Mouse (Mus musculus): ENCODE results near the gene Osbpl10. TPM values are rescaled to one million over a fixed set of nuclear protein-coding genes. Genes with fewer than 3 reads are reported as not detected.
"Not testable (repeated sequence)": the region's sequence is repeated elsewhere in the genome, so short reads cannot be mapped to it uniquely, and the experiment has no call there.

The Osbpl10 gene
- polyA plus RNA-seq, 1 experiment from 2014 or later, result 2.0 TPM

GRCm38 (mm10) chr9:115272451-115272850, 294.1 kb downstream of the Osbpl10 start:
- WGBS, result 100% methylated on average over 2 of the region's 5 CpGs
- H3K27ac ChIP-seq (replicated peaks; ENCODE audit: low read depth, low read length); H3K9ac ChIP-seq (replicated peaks; ENCODE audit: low read length); DNase-seq; ATAC-seq (ENCODE audit: low FRiP score, low TSS enrichment); H3K9me3 ChIP-seq (ENCODE audit: control insufficient read depth, low read length); H3K27me3 ChIP-seq (ENCODE audit: control insufficient read depth, insufficient read depth, low read length); H3K4me1 ChIP-seq (ENCODE audit: control insufficient read depth, insufficient read depth, low read length); H3K4me3 ChIP-seq (replicated peaks; ENCODE audit: low read depth, low read length); H3K4me2 ChIP-seq (ENCODE audit: low read length): not testable (repeated sequence)
- H3K36me3 ChIP-seq (ENCODE audit: control insufficient read depth, insufficient read depth, low read length), result peaks cover 30% of the 10 kb centered on the region

- Histone ChIP-seq H3K4me3 (replicated peaks; ENCODE audit: low read depth, low read length) (no peak overlapping the region), H3K36me3 (ENCODE audit: control insufficient read depth, insufficient read depth, low read length) (peaks cover 33% of the 10 kb centered on the region), H3K4me2 (ENCODE audit: low read length) (no peak overlapping the region), H3K4me1 (ENCODE audit: control insufficient read depth, insufficient read depth, low read length) (no peaks in the 10 kb centered on the region), H3K9me3 (ENCODE audit: control insufficient read depth, low read length) (no peaks in the 10 kb centered on the region), H3K27me3 (ENCODE audit: control insufficient read depth, insufficient read depth, low read length) (no peaks in the 10 kb centered on the region), H3K27ac (replicated peaks; ENCODE audit: low read depth, low read length) (no peak overlapping the region), H3K9ac (replicated peaks; ENCODE audit: low read length) (no peak overlapping the region)
- DNase-seq, result no peak
- ATAC-seq (ENCODE audit: low FRiP score, low TSS enrichment), result no peak
- WGBS, result 95% methylated on average over 7 of the region's 7 CpGs
These were observed 294.8 kb downstream of the Osbpl10 start for GRCm38 (mm10) chr9:115273095-115273649.

- H3K9ac ChIP-seq (replicated peaks; ENCODE audit: low read length), result no peak overlapping the region
- H3K4me3 ChIP-seq (replicated peaks; ENCODE audit: low read depth, low read length), result no peak overlapping the region
- H3K27ac ChIP-seq (replicated peaks; ENCODE audit: low read depth, low read length), result no peak overlapping the region
- ATAC-seq (ENCODE audit: low FRiP score, low TSS enrichment), result no peak
- 92% methylated on average over 6 of the region's 6 CpGs for WGBS
- no peak overlapping the region for H3K4me2 ChIP-seq (ENCODE audit: low read length)
- no peaks in the 10 kb centered on the region for H3K27me3 ChIP-seq (ENCODE audit: control insufficient read depth, insufficient read depth, low read length)
- DNase-seq, result no peak
- no peaks in the 10 kb centered on the region for H3K4me1 ChIP-seq (ENCODE audit: control insufficient read depth, insufficient read depth, low read length)
- H3K36me3 ChIP-seq (ENCODE audit: control insufficient read depth, insufficient read depth, low read length), result peaks cover 38% of the 10 kb centered on the region
- no peaks in the 10 kb centered on the region for H3K9me3 ChIP-seq (ENCODE audit: control insufficient read depth, low read length)
These were observed 296.4 kb downstream of the Osbpl10 start for GRCm38 (mm10) chr9:115274806-115275205.

GRCm38 (mm10) chr9:115278641-115279040, 300.3 kb downstream of the Osbpl10 start:
- Histone ChIP-seq H3K4me2 (ENCODE audit: low read length) (no peak overlapping the region), H3K9me3 (ENCODE audit: control insufficient read depth, low read length) (no peaks in the 10 kb centered on the region), H3K4me3 (replicated peaks; ENCODE audit: low read depth, low read length) (no peak overlapping the region), H3K27me3 (ENCODE audit: control insufficient read depth, insufficient read depth, low read length) (no peaks in the 10 kb centered on the region), H3K9ac (replicated peaks; ENCODE audit: low read length) (no peak overlapping the region), H3K27ac (replicated peaks; ENCODE audit: low read depth, low read length) (no peak overlapping the region), H3K4me1 (ENCODE audit: control insufficient read depth, insufficient read depth, low read length) (no peaks in the 10 kb centered on the region), H3K36me3 (ENCODE audit: control insufficient read depth, insufficient read depth, low read length) (peaks cover 37% of the 10 kb centered on the region)
- DNase-seq (no peak), ATAC-seq (ENCODE audit: low FRiP score, low TSS enrichment) (no peak)
- WGBS, result 97% methylated on average over 1 of the region's 1 CpGs

Other genes starting within 250 kb of the Osbpl10 start
- 13.8 and 19.2 TPM in 2 replicates for gene Cmtm6, start 247.5 kb upstream of the Osbpl10 start, polyA plus RNA-seq (2014; fragmentation: Nextera tagmentation; extraction: Ambion mirVana)
- gene Cmtm7, start 196.7 kb upstream of the Osbpl10 start, polyA plus RNA-seq (2014; fragmentation: Nextera tagmentation; extraction: Ambion mirVana), result 4.9 and 14.4 TPM in 2 replicates
- 4.4 and 6.1 TPM in 2 replicates for gene Cmtm8, start 134.4 kb upstream of the Osbpl10 start, polyA plus RNA-seq (2014; fragmentation: Nextera tagmentation; extraction: Ambion mirVana)
- 14.3 and 15.7 TPM in 2 replicates for gene Gpd1l, start 44.6 kb upstream of the Osbpl10 start, polyA plus RNA-seq (2014; fragmentation: Nextera tagmentation; extraction: Ambion mirVana)
- gene Rps27rt, start 4.2 kb downstream of the Osbpl10 start, polyA plus RNA-seq (2014; fragmentation: Nextera tagmentation; extraction: Ambion mirVana), result 295 and 338 TPM in 2 replicates